Mouse (Mus musculus): ENCODE data around the gene Hist1h1c.

The Hist1h1c gene

DNA sequence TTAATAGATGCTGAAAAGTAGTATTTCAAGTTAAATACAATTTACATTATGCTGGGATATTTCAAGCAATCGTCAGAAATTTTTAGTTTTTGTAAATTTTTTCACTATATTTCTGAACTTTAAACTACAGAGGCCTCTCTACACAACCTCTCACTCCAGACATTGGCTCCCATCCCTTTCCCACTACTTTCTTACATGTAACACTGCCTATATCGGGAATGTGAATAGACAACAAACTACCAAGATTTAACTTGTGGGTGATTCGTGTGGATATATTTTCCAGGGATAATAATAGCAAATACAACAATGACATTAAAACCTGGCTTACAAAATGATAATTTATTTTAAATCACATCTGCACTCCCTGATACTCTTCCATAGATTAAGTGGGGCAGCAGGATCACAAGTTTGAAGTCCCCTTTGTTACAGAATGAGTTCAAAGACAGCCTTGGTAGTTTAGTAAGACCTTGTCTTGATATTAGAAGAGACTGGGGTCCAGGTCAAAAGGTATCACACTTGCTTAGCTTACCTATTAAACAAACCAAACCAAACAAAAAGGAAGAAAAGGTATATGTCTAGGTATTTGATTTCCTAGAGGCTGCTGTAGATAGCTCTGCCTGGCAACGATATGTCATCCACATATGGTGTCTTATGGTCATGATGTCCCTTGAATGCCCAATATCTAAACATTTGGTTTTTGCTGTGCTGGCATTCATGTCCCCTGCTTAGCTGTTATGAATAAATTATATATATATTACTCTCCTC is 14.9 kb downstream of the Hist1h1c start:
- in situ Hi-C loops (cut with MboI; ENCODE audit: unreplicated experiment in 2 of 2): loop anchor here in 1 of 2 experiments (25.0 kb wide), 2 partner anchors 1716 to 1966 kb away; partner anchors contain the start of genes Hist1h1b, Hist1h2ag, Hist1h2ah and Hist1h2an

DNA sequence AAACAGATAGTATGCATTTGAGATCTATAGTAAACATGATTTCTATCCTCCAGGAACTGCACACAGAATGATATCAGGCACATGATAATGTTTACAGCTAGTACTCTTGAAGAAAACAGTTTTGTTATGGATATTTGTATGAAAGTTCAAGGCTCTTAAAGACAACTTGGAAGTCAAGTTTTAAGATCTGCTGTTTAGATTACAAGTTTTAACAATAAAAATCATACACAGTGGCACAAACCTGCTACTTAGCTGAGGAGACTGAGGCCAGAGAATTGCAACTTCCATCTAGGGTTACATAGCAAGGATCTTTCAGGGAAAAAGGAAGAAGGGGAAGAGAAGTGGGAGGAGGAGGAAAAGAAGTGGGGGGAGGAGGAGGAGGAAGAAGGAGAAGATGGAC is 16.4 kb downstream of the Hist1h1c start:
- in situ Hi-C loops (cut with MboI; ENCODE audit: unreplicated experiment in 2 of 2): loop anchor here in 1 of 2 experiments (25.0 kb wide), 2 partner anchors 1718 to 1968 kb away; partner anchors contain the start of genes Hist1h1b, Hist1h2ag, Hist1h2ah and Hist1h2an

DNA sequence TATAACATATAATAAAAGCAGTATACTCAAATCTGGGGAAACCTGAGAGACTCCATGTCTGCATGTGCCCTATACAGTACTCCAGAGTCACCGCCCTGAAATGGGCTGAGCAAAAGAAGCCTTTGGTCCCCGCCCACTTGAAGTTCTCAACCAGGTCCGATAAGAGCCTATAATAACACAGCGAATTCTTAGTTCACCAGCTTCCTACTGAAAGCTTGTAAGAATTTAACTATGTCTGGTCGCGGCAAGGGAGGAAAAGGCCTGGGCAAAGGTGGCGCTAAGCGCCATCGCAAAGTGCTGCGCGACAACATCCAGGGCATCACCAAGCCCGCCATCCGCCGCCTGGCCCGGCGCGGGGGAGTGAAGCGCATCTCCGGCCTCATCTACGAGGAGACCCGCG is 18.2 kb downstream of the Hist1h1c start, which contains the start of gene Hist1h4b:
Gene Hist1h4b, plus strand, starts transcription at position 224 of the 400 bp plus-strand sequence.
- in situ Hi-C loops (cut with MboI; ENCODE audit: unreplicated experiment in 2 of 2): loop anchor here in 1 of 2 experiments (25.0 kb wide), 2 partner anchors 1719 to 1969 kb away; partner anchors contain the start of genes Hist1h1b, Hist1h2ag, Hist1h2ah and Hist1h2an

DNA sequence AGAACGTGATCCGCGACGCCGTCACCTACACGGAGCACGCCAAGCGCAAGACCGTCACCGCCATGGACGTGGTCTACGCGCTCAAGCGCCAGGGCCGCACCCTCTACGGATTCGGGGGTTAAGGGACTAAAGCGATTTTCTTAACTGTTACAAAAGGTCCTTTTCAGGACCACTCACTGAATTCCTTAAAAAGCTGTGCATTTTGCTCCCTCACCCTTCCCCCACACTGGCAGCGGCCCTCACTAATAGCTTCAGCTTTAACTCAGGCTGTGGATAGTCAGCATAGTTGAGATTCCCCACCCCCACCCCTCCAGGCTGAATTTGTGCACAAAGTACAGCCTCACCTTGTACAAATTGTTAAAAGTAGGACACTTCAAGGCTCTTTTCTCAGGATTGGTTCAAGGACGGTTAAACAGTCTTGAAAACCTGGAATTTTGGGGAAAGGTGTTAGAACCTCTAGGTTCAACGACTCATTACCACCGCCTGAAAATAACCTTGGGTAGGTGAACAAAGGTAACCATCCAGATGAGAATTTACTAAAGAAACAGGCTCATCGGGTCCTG is 18.7 kb downstream of the Hist1h1c start:
- in situ Hi-C loops (cut with MboI; ENCODE audit: unreplicated experiment in 2 of 2): loop anchor here in 1 of 2 experiments (25.0 kb wide), 2 partner anchors 1720 to 1970 kb away; partner anchors contain the start of genes Hist1h1b, Hist1h2ag, Hist1h2ah and Hist1h2an

DNA sequence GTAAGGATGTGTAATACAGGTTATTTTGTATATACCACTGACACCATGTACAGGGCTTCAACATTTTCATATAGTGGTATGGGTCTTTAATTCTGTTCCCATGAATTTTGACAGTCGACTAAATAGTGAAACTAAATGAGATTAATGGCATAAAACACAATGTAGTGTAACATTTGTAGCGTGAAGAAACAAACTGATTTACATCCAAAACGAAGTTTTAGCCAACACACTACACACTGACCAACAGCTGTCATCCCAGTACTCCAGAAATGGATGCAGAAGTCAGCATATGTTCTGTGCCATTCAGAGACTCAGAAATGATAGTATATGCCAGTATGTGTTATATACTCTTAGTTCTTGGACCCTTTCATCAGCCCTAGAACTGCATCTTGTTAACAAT is 19.3 kb downstream of the Hist1h1c start:
- in situ Hi-C loops (cut with MboI; ENCODE audit: unreplicated experiment in 2 of 2): loop anchor here in 1 of 2 experiments (25.0 kb wide), 2 partner anchors 1721 to 1971 kb away; partner anchors contain the start of genes Hist1h1b, Hist1h2ag, Hist1h2ah and Hist1h2an

DNA sequence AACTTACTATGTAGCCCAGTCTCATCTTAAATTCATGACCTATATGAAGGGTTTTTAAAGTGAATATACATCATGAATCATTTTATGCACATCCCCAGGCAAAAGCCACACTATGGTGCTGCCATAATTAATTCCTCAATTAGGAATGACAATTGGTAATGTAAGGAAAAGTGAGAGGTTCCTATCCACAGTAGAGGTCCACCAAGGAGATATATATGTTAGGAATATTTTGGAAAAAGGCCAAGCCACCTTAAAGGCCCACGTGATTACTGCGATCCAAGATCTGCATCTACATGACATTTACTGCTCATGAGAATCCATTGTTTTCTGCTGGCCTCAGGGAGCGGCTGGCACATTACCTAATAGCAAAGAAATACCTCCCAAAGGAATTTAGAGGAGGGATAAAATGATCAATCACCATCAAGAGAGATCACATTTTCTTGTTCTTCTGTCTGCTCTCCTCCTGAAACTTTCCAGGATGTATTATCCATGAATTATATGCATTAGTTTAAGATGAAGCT is 20.7 kb downstream of the Hist1h1c start:
- in situ Hi-C loops (cut with MboI; ENCODE audit: unreplicated experiment in 2 of 2): loop anchor here in 1 of 2 experiments (25.0 kb wide), 2 partner anchors 1722 to 1972 kb away; partner anchors contain the start of genes Hist1h1b, Hist1h2ag, Hist1h2ah and Hist1h2an

DNA sequence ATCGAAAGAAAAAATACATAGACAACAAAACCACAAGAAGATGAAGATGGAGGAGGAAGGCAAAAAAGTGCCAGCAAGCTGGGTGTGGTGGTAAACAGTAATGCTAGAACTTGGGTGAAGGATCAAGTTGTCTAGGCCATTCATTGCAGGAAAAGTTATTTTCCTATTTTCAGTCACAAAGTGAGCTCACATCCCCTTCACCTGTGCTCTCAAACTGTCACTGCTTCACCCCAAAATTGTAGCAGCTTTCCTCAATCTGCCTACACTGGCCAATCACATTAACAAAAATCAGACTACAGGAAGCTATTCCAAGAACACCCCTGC is 21.3 kb downstream of the Hist1h1c start:
- in situ Hi-C loops (cut with MboI; ENCODE audit: unreplicated experiment in 2 of 2): loop anchor here in 1 of 2 experiments (25.0 kb wide), 2 partner anchors 1723 to 1973 kb away; partner anchors contain the start of genes Hist1h1b, Hist1h2ag, Hist1h2ah and Hist1h2an

DNA sequence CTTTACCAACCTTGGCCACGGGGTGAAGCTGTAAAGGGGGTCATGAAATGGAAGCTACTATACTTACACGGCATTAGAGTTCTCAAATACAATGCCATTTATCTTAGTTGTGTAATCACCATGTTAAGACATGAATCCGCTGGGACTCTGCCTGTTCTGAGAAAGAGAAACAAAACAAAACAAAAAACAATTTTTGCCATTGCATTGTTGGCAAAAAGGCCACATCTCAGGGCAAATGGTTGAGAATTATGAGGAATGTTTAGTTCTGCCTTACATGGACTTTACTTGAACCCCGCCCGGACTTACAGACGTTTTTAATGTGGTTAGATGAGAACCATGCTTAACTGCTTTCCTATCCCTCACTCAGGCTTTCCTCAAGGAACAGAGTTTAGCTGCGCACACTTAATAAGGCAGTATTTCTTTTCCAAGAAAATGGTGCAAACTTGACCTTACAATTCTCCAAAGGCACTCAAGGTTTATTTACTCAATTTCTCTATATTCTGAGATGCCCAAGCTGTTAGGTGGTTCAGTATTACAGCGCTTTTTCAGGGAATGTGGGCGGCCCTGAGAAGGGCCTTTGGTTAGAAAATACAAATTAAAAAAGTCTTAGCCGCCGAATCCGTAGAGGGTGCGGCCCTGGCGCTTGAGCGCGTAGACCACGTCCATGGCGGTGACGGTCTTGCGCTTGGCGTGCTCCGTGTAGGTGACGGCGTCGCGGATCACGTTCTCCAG is 21.8 kb downstream of the Hist1h1c start:
- in situ Hi-C loops (cut with MboI; ENCODE audit: unreplicated experiment in 2 of 2): loop anchor here in 1 of 2 experiments (25.0 kb wide), 2 partner anchors 1723 to 1973 kb away; partner anchors contain the start of genes Hist1h1b, Hist1h2ag, Hist1h2ah and Hist1h2an

DNA sequence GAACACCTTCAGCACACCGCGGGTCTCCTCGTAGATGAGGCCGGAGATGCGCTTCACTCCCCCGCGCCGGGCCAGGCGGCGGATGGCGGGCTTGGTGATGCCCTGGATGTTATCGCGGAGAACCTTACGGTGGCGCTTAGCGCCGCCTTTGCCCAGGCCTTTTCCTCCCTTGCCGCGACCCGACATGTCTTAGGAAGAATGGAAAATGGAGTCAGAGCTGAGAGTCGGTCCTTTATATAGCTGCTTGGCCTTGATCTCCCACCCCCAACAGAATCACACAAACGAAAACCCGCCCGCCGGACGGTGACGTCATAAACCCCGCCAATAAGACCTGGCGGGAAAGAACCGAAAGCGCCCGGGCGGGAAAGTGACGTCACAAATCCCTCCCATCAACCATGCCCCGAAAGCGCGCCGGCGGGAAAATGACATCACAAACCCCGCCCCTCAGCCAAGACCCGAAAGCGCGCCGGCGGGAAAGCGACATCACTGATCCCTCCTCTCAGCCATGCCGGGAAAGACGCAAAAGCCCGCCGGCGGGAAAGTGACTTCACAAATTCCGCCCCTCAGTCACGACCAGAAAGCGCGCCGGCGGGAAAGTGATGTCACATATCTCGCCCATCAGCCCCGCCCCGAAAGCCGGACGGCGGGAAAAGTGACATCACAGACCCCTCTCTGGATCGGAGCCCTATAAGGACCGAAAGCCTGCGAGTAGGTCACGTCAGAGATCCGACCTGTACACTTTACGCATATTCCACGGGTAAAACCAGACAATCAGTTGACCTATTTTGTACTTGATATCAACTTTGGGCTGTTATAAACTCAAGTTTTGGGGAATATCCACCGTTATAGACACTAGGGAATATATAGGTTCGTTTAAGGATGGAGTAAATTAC is 22.6 kb downstream of the Hist1h1c start, which contains the start of gene Hist1h4a:
Gene Hist1h4a, minus strand, starts transcription at position 259 of the 893 bp plus-strand sequence.
- in situ Hi-C loops (cut with MboI; ENCODE audit: unreplicated experiment in 2 of 2): loop anchor here in 1 of 2 experiments (25.0 kb wide), 2 partner anchors 1724 to 1974 kb away; partner anchors contain the start of genes Hist1h1b, Hist1h2ag, Hist1h2ah and Hist1h2an

DNA sequence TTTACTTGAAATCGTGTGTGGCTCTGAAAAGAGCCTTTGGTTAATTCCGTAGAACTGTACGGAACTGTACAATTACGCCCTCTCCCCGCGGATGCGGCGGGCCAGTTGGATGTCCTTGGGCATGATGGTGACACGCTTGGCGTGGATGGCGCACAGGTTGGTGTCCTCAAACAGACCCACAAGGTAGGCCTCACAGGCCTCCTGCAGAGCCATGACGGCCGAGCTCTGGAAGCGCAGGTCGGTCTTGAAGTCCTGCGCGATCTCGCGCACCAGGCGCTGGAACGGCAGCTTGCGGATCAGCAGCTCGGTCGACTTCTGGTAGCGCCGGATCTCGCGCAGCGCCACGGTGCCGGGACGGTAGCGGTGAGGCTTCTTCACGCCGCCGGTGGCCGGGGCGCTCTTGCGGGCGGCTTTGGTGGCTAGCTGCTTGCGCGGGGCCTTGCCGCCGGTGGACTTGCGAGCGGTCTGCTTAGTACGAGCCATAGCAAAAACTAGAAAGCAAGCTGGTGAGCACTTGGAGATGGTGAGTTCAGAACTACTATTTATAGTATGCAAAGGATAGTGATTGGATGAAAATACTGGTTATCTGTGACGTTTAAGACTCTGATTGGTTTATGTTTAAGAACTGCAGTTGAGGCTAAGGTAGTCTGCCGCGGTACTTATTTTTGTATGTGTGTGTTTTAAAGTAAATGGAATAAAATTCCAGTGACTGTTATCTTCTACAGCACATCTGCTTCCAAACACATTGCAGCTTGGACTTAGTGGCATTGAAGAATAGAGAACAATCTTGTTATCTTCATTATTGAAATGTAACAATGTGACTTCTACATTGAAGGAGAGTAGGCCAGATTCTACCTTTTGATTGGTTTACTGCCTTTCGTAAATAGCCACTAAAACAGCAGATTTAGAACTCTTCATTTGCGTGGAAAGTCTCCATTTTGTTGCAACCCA is 23.5 kb downstream of the Hist1h1c start, which contains the start of gene Hist1h3a:
Gene Hist1h3a, minus strand, starts transcription at position 516 of the 951 bp plus-strand sequence.
- in situ Hi-C loops (cut with MboI; ENCODE audit: unreplicated experiment in 2 of 2): loop anchor here in 1 of 2 experiments (25.0 kb wide), 2 partner anchors 1725 to 1975 kb away; partner anchors contain the start of genes Hist1h1b, Hist1h2ag, Hist1h2ah and Hist1h2an

DNA sequence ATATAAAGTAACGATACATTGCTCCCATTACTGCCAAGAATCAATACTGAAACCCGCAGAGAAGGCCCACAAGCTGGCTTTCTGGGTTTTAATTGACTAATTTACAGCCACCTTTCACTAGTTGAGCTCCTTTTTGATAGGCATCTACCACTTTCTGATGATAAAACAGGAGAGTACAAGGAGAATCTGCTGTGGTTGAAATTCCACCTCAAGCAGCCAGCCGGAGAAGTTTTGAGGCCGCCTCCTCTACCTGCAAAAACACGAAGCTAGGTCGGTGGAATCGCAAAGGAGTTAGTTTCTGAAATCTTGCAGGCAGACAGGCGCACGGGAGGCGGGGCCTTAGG is 24.6 kb downstream of the Hist1h1c start:
- in situ Hi-C loops (cut with MboI; ENCODE audit: unreplicated experiment in 2 of 2): loop anchor here in 1 of 2 experiments (25.0 kb wide), 2 partner anchors 1726 to 1976 kb away; partner anchors contain the start of genes Hist1h1b, Hist1h2ag, Hist1h2ah and Hist1h2an

DNA sequence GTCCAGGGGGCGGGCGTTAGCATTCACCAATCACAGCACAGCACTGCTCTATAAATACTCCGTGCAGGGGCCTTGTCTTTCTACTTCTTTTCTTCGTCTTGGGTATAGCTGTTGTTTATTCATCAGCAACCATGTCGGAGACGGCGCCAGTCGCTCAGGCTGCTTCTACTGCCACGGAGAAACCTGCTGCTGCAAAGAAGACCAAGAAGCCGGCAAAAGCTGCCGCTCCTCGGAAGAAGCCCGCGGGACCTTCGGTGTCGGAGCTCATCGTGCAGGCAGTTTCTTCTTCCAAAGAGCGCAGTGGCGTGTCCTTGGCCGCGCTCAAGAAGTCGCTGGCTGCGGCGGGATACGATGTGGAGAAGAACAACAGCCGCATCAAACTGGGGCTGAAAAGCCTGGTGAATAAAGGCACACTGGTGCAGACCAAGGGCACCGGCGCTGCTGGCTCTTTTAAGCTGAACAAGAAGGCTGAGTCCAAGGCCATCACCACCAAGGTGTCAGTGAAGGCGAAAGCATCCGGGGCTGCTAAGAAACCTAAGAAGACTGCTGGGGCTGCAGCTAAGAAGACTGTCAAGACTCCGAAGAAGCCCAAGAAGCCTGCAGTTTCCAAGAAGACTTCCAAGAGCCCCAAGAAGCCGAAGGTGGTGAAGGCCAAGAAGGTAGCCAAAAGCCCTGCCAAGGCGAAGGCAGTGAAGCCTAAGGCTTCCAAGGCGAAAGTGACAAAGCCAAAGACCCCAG is 25.1 kb downstream of the Hist1h1c start, which contains the start of gene Hist1h1a:
Gene Hist1h1a, plus strand, starts transcription at position 81 of the 738 bp plus-strand sequence.
- in situ Hi-C loops (cut with MboI; ENCODE audit: unreplicated experiment in 2 of 2): loop anchor here in 1 of 2 experiments (25.0 kb wide), 2 partner anchors 1726 to 1976 kb away; partner anchors contain the start of genes Hist1h1b, Hist1h2ag, Hist1h2ah and Hist1h2an

DNA sequence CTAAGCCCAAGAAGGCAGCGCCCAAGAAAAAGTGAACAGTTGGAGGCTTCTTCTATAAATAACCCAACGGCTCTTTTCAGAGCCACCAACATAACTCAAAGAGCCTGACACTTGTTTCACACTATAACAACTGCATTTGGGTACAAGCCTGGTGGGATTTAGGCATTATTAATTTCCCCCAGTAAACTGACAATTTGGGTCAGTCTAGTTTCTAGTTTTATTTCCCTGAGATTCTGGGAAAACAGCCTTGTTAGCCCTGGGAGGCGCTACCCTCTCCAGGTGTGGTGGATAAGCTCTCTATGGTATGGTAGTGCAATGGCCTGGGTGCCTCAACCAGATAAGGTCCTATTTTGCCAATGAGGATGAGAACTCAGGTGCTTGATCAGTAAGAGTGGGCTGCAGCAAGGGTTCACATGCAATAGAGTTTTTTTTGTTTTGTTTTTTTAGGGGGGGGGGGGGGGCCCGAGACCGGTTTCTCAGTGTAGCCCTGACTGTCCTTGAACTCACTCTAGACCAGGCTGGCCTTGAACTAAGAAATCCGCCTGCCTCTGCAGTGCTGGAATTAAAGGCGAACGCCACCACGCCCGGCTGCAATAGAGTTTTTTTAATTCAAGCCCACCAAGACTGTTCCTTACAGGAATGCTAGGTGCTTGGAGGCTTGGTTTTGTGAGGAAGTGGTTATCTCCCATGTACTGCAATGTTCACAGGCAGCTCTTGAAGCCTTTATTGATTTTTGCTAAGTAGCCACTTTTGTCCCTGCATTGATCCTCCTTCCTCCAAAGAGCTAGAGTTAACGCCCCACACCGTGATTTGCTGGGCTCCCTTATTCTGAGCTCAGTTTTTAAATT is 25.9 kb downstream of the Hist1h1c start:
- in situ Hi-C loops (cut with MboI; ENCODE audit: unreplicated experiment in 2 of 2): loop anchor here in 1 of 2 experiments (25.0 kb wide), 2 partner anchors 1727 to 1977 kb away; partner anchors contain the start of genes Hist1h1b, Hist1h2ag, Hist1h2ah and Hist1h2an

DNA sequence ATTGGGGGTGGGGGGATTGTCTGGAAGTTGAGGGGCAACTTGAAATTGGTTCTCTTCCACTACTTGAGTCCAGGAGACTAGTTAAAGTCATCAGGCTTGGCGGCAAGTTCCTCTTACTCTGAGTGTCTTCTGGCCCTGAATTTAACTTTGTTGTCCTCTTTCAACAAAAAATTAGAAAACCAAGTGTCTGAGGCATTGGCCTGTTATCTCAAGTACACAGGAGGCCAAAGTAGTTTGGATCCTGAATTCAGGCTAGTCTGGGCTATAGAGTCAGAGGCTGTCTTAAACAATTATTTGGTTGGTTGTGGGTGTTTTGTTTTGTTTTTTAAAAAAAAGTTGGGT is 26.5 kb downstream of the Hist1h1c start:
- in situ Hi-C loops (cut with MboI; ENCODE audit: unreplicated experiment in 2 of 2): loop anchor here in 1 of 2 experiments (25.0 kb wide), 2 partner anchors 1728 to 1978 kb away; partner anchors contain the start of genes Hist1h1b, Hist1h2ag, Hist1h2ah and Hist1h2an

DNA sequence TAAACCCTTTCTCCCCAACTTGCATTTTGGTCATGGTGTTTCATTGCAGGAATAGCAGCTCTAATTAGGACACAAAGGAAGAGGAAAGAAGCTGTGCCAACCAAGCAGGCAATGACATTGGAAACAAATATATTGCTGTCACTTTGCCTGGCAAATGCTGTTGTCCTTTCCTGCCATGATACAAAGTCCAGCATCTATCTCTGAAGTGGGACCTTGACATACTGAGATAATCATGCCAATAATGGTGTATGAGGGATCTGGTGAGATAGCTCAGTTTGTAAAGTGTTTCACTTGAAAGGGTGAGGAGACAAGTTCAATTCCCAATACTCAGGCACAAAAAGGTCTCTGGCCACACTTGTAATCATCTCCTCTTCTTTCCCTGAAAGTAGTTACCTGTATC is 28.2 kb downstream of the Hist1h1c start:
- in situ Hi-C loops (cut with MboI; ENCODE audit: unreplicated experiment in 2 of 2): loop anchor here in 1 of 2 experiments (25.0 kb wide), 2 partner anchors 1729 to 1979 kb away; partner anchors contain the start of genes Hist1h1b, Hist1h2ag, Hist1h2ah and Hist1h2an
